Mouse (Mus musculus) lung, postnatal 14 days (tissue): ENCODE measurements around the gene Mast3.
"Not testable (repeated sequence)": the region's sequence is repeated elsewhere in the genome, so short reads cannot be mapped to it uniquely, and the experiment has no call there.

Experiments
- DNase-seq: peaks from one replicate; pipeline ENCODE4 v3.0.0; 2021

The Mast3 gene

DNA sequence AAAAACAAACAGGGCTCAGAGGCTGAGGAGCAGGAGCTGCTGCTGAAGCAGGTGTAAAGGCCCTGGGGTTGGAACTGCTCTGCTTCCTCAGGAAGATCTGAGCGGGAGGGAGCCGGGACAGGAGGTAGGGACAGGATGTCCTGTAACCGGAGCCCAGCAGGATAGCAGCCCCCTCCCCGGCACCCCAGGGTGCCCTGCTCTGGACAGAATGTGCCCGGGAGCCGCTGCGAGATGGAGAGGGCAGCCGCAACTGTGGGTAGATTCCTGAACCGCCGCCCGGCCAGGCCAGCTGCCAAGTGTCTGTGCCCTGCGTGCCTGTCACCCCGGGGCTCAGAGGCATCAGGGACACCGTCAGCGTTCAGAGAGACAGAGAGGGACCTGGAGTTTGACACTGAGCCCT is 28.7 kb upstream of the Mast3 start:
- peak; percentile 79 for DNase-seq

DNA sequence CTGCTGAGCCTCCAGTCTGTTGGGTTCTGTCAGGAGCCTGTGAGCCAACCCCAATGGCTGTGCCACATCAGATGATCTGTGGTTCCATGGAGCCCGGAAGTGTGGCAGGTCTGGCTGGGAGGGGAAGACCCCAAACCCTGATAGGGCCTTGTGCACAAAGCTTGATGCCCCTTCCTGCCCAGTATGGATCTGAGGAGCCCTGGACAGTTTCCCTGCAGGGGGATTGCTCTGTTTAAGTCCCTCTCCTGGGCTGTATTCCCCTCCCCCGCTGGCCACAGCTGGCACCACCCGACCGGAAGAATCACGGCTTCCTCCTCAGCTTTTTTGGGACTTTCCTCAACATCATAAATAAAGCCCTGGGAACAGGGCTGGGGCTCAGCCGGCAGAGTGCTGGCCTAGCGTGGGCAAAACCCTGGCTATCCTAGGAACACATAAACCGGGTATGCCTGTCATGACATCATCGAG is 28.2 kb upstream of the Mast3 start:
- peak; percentile 52 for DNase-seq

GRCm38 (mm10) chr8:70832371-70832770 is 27.5 kb upstream of the Mast3 start:
- DNase-seq = no peak

DNA sequence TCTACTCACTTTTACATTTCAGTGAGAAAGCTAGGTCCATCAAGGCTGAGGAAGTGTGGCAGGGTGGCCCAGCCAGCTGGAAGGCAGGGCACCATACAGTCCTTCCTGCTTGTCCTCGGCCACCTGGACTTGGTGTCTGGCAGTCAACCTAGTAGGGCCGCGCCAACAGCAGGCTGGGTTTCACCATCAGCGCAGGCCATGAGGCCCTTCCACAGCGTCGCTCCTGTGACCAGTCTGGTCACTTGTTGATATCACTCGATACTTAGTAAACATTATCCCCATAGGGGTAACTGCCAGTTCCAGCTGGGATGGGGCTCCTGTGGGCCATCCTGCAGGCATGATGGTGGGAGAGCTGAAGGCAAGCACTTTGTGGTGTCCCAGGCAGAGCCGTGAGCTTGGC is 26.7 kb upstream of the Mast3 start:
- DNase-seq = no peak

- no peak for DNase-seq
These were observed 22.9 kb upstream of the Mast3 start for GRCm38 (mm10) chr8:70827796-70828195.

DNA sequence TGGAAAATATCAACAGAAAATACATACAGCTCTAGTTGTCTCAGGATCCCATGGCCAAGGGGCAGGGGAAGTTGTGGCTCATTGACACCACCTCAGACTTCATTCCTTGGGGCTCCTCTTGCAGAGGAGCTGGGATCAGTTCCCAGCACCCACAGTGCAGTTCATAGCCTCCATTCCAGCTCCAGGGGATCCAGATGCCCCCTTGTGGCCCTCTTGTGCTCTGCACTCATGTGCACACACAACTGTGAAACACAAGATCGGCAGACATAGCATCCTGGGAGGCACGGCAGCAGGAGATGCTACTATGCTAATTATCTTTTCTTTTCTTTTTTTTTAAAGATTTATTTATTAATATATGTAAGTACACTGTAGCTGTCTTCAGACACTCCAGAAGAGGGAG is 22.2 kb upstream of the Mast3 start:
- DNase-seq = no peak

DNA sequence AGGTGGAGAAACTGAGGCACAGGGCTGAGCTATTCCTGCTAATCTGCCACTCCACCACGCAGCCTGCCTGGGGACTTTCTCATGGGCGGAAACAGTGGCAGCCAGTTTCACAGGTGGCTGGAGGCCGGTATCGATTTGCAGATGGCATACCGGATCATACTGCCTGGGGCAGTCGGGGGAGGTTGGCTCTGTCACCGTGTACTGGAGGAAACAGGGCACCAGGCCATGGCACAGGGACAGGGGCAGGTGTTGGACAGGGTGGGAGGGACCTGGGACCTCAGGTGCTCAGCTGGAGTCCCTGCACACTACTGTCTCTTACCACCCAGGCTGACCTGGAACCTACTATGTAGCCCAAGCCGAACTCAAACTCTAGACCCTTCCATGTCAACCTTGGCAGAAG is 21.0 kb upstream of the Mast3 start:
- no peak for DNase-seq

DNA sequence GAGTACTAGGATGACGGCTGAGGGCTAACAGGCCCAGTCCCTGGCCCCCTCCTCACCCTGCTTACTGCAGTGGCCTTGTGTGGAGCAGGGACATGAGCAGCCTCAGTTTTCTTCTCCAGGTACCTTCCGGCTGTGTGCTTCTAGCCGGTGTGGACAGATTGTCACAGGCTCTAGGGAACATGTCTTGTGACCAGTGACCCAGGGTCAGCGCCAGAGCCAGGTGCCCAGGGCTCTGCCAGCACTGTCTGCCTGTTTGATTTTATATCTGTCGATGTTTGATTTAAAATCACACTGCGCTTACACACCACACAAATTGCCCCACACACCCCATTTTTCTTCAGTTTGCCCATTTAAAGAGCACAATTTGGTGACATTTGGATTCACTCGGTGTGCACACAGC is 18.9 kb upstream of the Mast3 start:
- no peak for DNase-seq

DNA sequence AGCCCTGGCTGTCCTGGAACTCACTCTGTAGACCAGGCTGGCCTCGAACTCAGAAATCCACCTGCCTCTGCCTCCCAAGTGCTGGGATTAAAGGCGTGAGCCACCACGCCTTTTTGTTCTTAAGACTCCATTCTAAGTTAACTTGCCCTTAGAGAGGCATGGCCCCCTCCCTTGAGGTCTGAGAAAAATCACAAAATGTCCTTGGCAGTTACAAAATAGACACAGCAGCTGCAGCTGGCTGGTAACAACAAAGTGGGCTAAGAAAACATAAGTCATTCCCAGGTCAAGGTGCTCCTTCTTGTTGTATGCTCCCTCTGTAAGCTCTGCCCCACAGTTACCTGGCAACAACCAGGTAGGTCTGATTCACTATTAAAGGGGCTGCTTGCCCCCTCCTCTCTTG is 17.7 kb upstream of the Mast3 start:
- not testable (repeated sequence) for DNase-seq

DNA sequence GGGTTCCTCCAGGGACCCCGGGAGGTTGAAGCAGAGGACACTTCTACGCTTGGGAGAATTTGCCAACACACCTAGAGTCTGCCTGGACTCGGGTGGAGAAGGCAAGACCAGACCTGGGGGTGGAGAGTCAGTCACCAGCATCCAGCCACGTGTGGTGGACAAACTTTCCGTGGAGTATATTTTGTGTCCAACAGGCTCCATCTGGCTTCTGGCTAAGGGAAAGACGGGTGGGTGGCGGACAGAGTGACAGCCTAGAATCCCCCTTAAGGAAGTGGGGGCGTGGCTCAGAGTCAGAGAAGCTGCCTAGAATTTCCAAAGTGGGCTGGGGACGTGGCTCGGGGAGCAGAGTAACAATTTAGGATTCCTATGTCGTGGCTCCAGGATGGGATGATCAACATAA is 17.1 kb upstream of the Mast3 start:
- DNase-seq = no peak

DNA sequence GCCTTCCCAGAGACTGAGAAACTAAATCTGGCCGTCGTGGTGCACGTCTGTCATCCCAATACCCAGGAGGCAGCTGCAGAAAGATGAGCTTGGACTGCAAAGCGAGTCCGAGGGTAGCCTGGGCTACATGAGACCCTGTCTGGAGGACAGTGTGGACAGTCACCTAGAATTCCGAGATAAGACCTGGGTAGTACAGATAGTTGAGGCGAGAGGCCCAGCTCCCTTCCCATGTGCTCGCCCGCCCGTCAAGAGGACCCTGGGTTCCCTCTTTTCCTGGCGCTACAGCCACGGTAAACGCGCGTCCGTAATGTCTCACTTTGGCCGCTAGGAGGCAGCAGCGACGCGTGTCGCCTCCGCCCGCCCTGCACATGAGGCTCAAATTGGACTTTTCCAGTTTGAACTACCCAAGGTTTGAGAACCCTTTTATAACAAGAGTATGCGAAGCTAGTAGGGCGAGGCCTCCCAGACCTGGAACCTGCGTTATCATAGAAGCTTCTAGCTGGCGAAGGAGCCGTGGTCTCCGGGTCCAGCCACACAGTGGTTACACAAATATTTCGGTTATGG is 16.6 kb upstream of the Mast3 start:
- peak; percentile 81 for DNase-seq

DNA sequence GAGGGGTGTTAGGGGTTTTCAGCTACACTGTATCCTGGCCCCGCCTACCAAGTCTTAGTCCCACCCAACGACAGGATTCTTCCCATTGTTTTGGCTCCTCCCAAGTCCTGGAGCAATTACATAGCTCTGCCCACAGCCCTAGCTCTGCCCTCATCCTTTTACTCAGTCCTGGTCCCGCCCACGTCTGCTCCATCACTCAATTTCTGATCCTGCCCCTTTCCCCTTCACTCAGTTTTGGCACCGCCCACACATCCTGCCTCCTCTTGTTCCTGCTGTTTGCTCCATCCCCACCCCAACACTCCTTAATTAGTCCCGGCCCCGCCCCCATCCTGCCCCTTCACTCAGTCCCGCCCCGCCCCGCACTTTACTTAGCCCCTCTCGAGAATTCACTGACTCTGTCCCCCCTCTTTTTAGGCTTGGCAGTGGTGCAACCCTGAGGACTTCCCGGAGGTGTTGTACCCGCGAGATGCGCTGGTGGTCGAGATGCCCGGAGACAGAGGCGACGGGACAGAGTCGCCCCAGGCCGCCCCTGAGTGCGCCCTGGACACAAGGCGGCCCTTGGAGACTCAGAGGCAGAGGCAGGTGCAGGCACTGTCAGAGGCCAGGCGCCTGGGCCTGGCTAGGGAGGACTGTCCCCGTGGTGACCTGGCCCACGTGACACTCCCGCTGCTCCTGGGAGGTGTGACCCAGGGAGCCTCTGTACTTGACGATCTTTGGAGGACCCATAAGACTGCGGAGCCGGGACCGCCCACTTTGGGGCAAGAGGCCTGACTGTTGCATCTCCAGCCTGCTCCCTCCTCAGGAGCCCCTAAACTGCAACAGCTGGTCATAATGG is 15.5 kb upstream of the Mast3 start:
- peak; percentile 84 for DNase-seq

DNA sequence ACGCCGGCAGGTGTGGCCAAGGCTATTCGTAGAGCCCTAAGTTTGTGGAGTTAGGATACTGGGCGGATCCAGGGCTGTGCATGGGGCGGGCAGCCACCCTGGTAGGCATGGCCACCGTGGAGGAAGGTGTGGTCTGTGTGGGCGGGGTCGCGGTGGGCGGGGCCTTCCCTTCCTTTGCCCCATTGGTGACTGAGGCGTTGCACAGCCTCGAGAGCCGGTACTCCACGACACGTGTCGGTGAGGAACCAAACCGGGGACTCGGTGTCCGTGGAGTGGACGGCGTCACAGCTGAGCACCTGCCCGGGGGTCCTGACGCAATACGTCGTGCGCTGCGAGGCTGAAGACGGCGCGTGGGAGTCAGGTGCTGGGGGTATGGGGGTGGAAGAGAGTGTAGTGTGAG is 11.8 kb upstream of the Mast3 start:
- peak; percentile 65 for DNase-seq

DNA sequence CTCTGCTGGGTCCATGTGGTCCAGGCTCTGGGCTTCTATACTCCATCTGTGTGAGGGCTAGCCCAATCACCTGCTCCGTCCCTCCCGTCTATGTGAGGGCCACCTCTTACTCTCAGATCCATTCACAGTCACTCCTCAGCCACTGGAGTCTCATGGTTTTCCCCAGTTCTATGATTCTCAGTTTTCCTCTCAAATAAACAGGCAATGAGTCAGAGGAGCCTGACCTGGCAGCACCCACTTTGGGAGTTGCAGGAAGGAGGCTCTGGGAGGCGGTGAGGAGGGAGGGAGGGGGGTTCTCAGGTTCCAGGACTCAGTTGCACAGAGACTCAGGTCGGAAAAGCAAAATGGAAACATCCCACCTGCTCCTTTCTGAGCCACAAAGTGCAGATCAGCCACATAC is 8.0 kb upstream of the Mast3 start:
- DNase-seq = no peak

GRCm38 (mm10) chr8:70812055-70812454 is 7.2 kb upstream of the Mast3 start:
- DNase-seq = no peak

DNA sequence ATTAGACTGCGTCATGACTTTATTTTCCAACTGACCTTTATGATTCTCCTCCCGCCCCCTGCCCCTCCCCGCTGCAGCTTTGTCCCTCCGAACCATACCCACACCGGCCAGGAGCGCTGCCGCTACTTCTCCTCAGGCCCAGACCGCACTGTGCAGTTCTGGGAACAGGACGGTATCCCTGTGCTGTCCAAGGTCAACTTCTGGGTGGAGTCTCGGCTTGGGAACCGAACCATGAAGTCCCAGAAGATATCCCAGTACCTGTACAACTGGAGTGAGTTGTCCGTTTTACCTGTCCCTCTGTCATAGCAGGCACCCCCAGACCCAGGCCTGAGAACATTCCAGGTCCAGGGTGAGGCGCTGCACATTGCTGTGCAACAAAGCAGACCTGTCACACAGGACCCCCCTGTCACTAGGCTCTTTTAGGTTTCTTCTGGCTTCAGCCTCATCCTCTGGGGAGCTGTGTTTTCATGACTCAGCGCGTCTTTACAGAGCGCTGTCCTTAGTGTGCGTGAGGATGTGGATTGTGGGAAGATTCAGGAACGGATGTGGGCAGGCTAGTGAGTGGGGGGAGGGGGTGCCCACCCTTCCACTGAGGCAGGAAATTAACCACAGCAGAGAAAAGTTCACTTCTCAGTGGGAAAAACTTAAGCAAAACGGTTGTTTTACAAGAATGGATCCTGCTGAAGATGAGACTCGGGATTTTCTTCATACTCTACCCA is 6.3 kb upstream of the Mast3 start:
- no peak for DNase-seq

- DNase-seq = no peak
These were observed 4.3 kb upstream of the Mast3 start for GRCm38 (mm10) chr8:70808955-70809701.

GRCm38 (mm10) chr8:70808239-70808638 is 3.4 kb upstream of the Mast3 start, which contains the start of gene Il12rb1:
Gene Il12rb1, plus strand, starts transcription at chr8:70808449.
- DNase-seq = no peak

GRCm38 (mm10) chr8:70807304-70807703 is 2.5 kb upstream of the Mast3 start:
- DNase-seq = no peak

GRCm38 (mm10) chr8:70806541-70806940 is 1.7 kb upstream of the Mast3 start:
- DNase-seq = no peak

- DNase-seq = peak; percentile 66
These were observed 933 bp downstream of the Mast3 start for GRCm38 (mm10) chr8:70803761-70804480.

DNA sequence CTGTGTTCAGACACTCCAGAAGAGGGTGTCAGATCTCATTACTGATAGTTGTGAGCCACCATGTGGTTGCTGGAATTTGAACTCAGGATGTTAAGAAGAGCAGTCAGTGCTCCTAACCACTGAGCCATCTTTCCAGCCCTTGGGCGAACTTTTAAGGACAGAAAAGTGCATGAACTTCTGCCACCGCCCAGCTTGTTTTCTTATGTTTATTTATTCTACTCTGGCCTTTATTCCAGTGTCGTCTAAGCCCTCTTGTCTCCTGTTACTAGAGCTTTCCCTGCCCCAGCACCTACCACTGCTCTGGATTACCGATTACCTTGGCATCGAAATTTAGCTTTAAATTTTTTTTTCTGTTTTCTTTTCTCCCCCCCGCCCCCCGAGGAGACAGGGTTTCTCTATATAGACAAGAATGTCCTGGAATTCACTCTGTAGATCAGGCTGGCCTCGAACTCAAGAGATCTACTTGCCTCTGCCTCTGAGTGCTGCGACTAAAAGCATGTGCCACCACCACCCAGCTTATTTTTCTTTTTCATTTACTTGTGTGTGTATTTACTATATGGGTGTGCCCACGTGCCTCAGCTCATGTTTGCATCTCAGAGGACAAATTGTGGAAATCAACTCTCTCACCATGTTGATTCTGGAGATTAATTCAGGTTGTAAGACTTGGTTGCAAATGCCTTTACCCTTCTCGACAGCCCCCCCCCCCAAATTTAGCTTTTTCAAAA is 1.9 kb downstream of the Mast3 start:
- no peak for DNase-seq
